Mouse (Mus musculus): Measurements from ENCODE around the gene Tm4sf19. TPM values are rescaled to one million over a fixed set of nuclear protein-coding genes. Genes with fewer than 3 reads are reported as not detected.

The Tm4sf19 gene
- not detected for total RNA-seq (2021)
- long read RNA-seq, experiment 1: 0 reads
- long read RNA-seq, experiment 2: 0 reads

DNA sequence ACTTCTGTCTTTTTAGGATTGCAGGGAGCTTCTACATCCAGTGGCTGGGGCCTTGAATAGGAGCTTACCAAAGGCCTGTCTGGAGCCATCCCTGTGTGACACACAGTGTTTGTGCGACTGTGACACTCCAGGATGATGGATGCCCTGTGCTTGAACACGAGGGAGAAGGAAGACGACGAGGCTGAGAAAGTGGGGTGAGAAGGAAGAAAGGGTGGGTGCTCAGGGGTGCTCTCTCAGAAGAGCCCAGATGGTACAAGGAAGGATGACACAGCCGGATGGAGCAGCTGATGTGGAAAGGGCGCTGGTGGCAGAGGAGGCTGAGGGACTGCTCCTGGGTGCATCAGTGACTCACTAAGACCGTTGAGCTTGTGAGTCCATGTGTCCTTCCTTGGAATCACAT is at the start of gene Tm4sf19:
Gene Tm4sf19, plus strand, starts transcription at position 240 of the 400 bp plus-strand sequence.
- no peak for DNase-seq
- intact Hi-C loops (cut with DNase I; ENCODE audit: low total_unique reads): no loop called here

DNA sequence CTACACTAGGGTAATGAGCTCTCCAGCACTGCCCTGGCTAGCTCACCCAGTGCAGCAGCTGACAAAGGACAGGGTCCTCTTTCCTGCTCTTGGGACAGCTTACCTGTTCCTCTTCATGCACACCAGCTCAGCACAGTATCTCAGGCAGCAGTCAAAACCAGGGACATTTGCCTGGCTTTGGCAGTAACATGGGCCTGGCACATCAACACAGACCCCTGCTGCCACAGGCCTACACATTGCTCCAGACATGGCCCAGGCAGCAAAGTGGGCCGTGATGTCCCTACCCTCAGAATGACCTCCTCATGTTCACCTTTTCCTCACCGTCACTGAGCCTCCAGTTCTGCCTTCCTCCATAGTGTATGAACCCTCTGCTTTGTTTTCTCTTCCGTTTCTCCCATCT is 49.5 kb upstream of the Tm4sf19 start:
- intact Hi-C loops (cut with DNase I; ENCODE audit: low total_unique reads): no loop called here
- DNase-seq: no peak

DNA sequence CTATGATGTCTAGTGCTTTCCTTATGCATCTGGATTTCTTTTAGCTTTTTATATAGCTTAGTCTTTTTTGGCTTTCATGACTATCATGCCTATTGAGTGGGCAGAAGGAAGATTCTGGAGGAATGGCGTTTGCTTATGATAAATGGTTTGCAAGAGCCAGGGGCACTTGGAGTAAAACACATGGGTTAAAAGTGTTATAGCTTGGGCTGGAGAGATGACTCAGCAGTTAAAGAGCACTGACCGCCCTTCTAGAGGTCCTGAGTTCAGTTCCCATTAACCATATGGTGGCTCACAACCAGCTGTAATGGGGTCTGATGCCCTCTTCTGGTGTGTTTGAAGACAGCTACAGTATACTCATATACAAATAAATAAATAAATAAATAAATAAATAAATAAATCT is 36.8 kb upstream of the Tm4sf19 start:
- no peak for DNase-seq
- intact Hi-C loops (cut with DNase I; ENCODE audit: low total_unique reads): no loop called here

GRCm38 (mm10) chr16:32371351-32371750 is 29.0 kb upstream of the Tm4sf19 start:
- peak; percentile 37 for DNase-seq
- intact Hi-C loops (cut with DNase I; ENCODE audit: low total_unique reads): no loop called here

DNA sequence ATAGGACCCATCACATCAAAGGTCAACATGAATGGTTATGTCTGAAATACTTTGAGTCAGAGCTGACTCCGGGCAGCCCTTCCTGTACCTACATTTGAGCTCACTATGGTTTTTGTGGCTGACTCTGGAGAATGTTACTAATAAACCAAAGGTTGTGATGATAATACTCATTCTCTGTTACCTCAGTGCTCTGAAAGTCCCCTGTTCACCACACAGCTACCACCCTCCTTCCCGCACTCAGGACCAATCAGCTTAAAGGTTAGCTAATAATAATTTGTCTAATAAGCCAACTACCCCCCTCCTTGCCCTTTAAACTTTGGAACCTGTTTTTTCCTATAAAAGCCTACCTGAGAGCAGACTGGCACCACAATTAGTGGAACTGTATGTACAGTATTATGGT is 20.7 kb upstream of the Tm4sf19 start:
- intact Hi-C loops (cut with DNase I; ENCODE audit: low total_unique reads): no loop called here
- DNase-seq: no peak

GRCm38 (mm10) chr16:32382901-32383300 is 17.4 kb upstream of the Tm4sf19 start:
- intact Hi-C loops (cut with DNase I; ENCODE audit: low total_unique reads): no loop called here

GRCm38 (mm10) chr16:32384885-32385284 is 15.4 kb upstream of the Tm4sf19 start:
- no peak for DNase-seq
- intact Hi-C loops (cut with DNase I; ENCODE audit: low total_unique reads): no loop called here

More at GRCm38 (mm10) chr16:32382901-32383300, 17.4 kb upstream of the Tm4sf19 start:
- no peak for DNase-seq

DNA sequence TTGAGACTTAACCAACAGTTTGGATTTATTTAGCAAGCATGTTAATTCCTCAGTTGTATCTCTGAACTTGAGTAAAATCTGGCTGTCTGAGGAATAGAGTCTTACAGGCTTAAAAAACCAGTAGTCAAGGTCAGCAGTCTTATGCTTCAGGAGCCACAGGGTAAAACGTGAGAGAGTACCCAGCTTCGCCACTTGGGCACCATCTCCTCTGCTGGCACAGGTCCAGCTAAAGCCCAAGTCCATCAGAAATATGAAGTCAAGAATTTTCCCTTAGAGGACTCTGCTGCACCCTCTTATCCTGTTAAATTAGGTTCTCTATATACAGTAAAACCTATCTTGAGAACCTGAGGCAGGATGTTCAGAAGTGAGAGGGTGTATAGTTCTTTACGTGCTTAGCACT is 13.5 kb upstream of the Tm4sf19 start:
- intact Hi-C loops (cut with DNase I; ENCODE audit: low total_unique reads): no loop called here
- DNase-seq: no peak

DNA sequence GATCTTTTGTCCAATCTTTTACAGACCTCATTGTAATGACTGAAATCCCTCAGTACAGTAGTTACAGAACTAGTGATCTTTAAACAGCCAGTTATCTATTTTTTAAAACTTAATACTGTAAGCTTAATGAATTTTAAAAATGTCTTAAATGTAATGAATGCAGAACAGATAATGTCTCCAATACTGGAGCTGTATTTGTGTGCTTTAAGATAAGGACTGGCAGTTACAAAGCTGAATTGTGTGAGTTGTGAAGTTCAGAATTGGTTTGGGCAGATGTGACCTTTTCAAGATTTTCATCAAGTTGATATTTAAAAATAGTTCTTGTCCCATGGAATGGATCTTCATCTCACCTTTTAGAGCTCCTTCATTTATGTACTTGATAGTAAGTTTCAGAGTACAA is 11.3 kb upstream of the Tm4sf19 start:
- DNase-seq: no peak

DNA sequence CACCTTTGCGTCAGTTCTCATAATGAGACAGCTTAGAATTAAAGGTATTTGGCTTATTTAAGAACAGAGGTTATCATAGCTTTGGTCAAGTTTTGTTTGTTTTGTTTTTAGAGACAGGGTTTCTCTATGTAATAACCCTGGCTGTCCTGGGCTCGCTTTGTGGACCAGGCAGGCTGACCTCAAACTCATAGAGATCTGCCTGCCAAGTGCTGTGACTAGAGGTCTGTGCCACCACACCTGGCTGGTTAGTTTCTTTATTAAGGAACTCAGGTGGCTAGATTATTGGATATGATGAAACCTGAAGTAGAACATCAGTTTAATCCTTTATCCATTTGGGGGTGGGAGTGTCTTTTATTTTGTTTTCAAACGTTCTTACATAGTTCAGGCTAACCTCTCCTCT is 10.5 kb upstream of the Tm4sf19 start:
- DNase-seq: no peak
- intact Hi-C loops (cut with DNase I; ENCODE audit: low total_unique reads): no loop called here

More for the DNA sequence above, 11.3 kb upstream of the Tm4sf19 start:
- intact Hi-C loops (cut with DNase I; ENCODE audit: low total_unique reads): no loop called here

GRCm38 (mm10) chr16:32390882-32391281 is 9.4 kb upstream of the Tm4sf19 start:
- intact Hi-C loops (cut with DNase I; ENCODE audit: low total_unique reads): no loop called here

GRCm38 (mm10) chr16:32395679-32396540 is 4.4 kb upstream of the Tm4sf19 start:
- intact Hi-C loops (cut with DNase I; ENCODE audit: low total_unique reads): no loop called here
- DNase-seq: no peak

More at GRCm38 (mm10) chr16:32390882-32391281, 9.4 kb upstream of the Tm4sf19 start:
- DNase-seq: no peak

DNA sequence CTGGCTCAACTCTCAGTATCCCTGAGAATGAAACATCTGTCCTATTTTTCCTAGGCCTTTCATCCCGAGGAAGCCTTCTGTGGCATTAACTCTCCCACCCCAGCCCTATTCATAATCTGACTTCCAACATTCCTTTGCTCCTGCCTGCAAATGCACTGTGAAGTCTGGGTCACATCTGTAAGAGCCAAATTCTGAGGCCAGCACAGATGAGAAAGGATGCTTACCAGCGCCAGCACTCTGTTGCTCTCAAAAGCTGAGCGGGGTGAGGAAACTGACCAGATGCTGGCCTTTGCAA is 3.8 kb upstream of the Tm4sf19 start:
- intact Hi-C loops (cut with DNase I; ENCODE audit: low total_unique reads): no loop called here
- peak; percentile 17 for DNase-seq

DNA sequence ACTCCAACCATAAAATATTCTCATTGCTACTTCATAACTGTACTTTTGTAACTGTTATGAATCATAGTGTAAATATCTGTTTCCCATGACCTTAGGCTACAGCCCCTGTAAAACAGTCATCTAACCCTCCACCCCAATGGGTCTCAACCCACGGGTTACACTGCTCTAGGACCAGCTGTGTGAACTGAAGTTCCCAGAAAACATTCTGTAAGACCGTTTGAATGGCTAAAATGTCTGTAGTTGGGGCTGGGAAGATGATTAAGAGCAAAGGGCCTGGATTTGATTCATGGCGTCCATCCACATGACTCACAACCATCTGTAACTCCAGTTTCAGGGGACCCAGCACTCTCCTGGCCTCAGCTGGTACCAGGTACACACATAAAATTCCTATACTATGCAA is 2.1 kb upstream of the Tm4sf19 start:
- intact Hi-C loops (cut with DNase I; ENCODE audit: low total_unique reads): no loop called here
- DNase-seq: no peak

- intact Hi-C loops (cut with DNase I; ENCODE audit: low total_unique reads): no loop called here
- no peak for DNase-seq
These were observed 1.1 kb downstream of the Tm4sf19 start for GRCm38 (mm10) chr16:32401335-32401965.

DNA sequence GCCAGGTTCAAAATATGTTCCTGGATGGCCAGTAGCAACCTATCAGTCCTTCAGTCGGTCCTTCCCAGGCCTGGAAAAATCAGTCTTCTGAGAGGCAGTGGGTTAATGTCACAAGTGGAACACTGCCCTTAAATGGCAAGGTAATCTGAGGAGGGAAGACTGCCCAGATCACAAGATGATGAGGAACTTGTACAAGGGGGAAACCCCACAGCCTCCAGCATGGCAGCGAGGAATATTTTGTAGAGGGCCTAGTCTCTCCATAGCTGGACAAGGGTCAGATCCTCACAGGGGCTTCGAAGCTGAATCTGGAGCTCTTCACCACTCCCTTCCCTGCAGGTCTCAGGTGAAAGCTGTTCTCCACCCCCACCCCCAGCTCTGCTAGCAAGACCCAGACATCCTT is 2.5 kb downstream of the Tm4sf19 start:
- DNase-seq: no peak
- intact Hi-C loops (cut with DNase I; ENCODE audit: low total_unique reads): no loop called here

- DNase-seq: no peak
- intact Hi-C loops (cut with DNase I; ENCODE audit: low total_unique reads): no loop called here
These were observed 5.4 kb downstream of the Tm4sf19 start for GRCm38 (mm10) chr16:32405716-32406115.

- intact Hi-C loops (cut with DNase I; ENCODE audit: low total_unique reads): no loop called here
These were observed 6.4 kb downstream of the Tm4sf19 start for GRCm38 (mm10) chr16:32406671-32407070.

DNA sequence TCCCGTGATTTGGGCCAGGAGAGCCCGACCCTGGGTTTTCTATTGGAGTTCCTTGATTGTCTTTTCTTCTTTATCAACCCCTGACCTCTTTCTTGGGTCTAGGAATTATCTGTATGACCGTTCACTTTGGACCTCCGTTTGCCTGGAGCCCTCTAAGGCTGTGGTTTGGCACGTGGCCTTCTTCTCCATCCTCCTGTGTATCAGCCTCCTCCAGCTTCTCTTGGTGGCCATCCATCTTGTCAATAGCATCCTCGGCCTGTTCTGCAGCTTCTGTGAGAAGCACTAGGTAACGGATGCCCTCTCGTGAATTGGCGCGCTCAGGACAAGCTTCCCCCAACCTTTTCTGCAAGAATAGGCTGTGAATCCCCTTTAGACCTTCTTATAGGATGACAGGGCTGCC is 7.4 kb downstream of the Tm4sf19 start:
- no peak for DNase-seq

More at GRCm38 (mm10) chr16:32406671-32407070, 6.4 kb downstream of the Tm4sf19 start:
- no peak for DNase-seq

DNA sequence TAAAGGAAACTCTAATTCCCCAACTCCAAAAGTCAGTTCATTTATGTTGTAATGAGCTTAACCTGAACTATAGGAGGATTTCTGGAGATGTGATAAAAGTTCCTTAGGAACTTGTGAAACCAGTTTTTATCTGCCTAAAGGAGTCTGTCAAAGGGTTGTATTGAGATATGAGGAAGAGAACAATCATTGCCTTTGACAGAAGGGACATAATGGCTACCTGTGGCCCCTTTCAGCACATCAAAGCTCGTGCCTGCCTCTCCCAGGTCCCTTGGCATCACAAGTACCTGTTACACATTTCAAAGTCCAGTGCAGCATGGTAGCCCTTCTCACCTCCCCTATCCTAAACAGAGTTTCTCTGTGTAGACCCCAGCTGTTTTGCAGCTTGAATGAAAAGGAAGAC is 17.2 kb downstream of the Tm4sf19 start:
- intact Hi-C loops (cut with DNase I; ENCODE audit: low total_unique reads): no loop called here
- no peak for DNase-seq

More for the DNA sequence above, 7.4 kb downstream of the Tm4sf19 start:
- intact Hi-C loops (cut with DNase I; ENCODE audit: low total_unique reads): no loop called here

Measured in gastrocnemius, postnatal 14 days (tissue).